Mouse (Mus musculus) MEL (cell line): ENCODE measurements around the gene Gm13694.
"Not testable (repeated sequence)": the region's sequence is repeated elsewhere in the genome, so short reads cannot be mapped to it uniquely, and the experiment has no call there.

Source experiments
- CTCF ChIP-seq, 3 experiments: IDR thresholded peaks in 2 of 3; conservative IDR thresholded peaks in 1 of 3; 2 replicates each; pipeline ENCODE4 v1.5.1; 2011 to 2012; ENCODE audit warnings: low read length in 3 of 3, low read depth in 2 of 3, mild to moderate bottlenecking in 2 of 3, improper control_type of control experiment in 1 of 3, inconsistent platforms in 1 of 3, mixed read lengths in 1 of 3, moderate library complexity in 1 of 3; ENCODE audit not compliant: control insufficient read depth in 1 of 3, insufficient read depth in 1 of 3, poor library complexity in 1 of 3, severe bottlenecking in 1 of 3
- EP300 ChIP-seq, 2 experiments: IDR thresholded peaks; 2 replicates each; pipeline ENCODE4 v1.6.1; 2011; ENCODE audit warnings: improper control_type of control experiment in 2 of 2, low read length in 2 of 2, low read depth in 1 of 2, mild to moderate bottlenecking in 1 of 2
- ETS1 ChIP-seq: IDR thresholded peaks from 2 replicates; pipeline ENCODE4 v1.6.1; 2012; ENCODE audit warnings: low read depth, mild to moderate bottlenecking, inconsistent platforms, low read length, improper control_type of control experiment, moderate library complexity
- KAT2A ChIP-seq: conservative IDR thresholded peaks from 2 replicates; pipeline ENCODE4 v1.6.1; 2012; ENCODE audit warnings: low read depth, low read length, improper control_type of control experiment, inconsistent platforms
- POLR2AphosphoS2 ChIP-seq: IDR thresholded peaks from 2 replicates; pipeline ENCODE4 v1.6.1; 2011; ENCODE audit warnings: low read length, improper control_type of control experiment
- POLR2AphosphoS5 ChIP-seq: IDR thresholded peaks from 2 replicates; pipeline ENCODE4 v1.6.1; 2012; ENCODE audit warnings: low read depth, borderline replicate concordance, mild to moderate bottlenecking, inconsistent platforms, low read length, moderate library complexity, mixed read lengths
- TCF12 ChIP-seq: IDR thresholded peaks from 2 replicates; pipeline ENCODE4 v1.6.1; 2014; ENCODE audit warnings: low read depth, mild to moderate bottlenecking, inconsistent platforms, low read length, improper control_type of control experiment, moderate library complexity
- ZNF384 ChIP-seq: IDR thresholded peaks from 2 replicates; pipeline ENCODE4 v1.6.1; 2012; ENCODE audit warnings: low read depth, mild to moderate bottlenecking, inconsistent platforms, low read length, improper control_type of control experiment

DNA sequence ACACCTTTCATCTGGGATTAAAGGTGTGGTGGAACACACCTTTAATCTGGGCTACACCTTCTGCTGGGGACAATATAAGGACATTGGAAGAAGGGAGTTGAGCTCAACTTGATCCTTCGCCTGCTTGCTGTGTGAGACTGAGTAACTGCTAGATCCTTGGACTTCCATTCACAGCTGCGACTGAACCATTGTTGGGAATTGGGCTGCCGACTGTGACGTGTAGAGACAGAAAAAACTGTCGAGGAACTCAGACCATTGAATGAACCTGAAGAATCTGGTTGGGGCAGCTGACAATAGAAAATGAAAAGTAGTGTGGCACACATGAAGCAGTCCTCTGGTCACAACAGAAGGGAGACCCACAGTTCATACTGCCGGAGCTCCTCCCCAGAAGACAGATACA is 11.7 kb upstream of the Gm13694 start, which contains the start of gene Gm13695:
- TF ChIP-seq EP300 (IDR thresholded peaks at IDR 0.05; ENCODE audit: low read depth in 1 of 2, low read length in 2 of 2); POLR2AphosphoS5; ETS1; KAT2A; TCF12; POLR2AphosphoS2; CTCF (IDR thresholded peaks at IDR 0.05 in 2 of 3, conservative IDR thresholded peaks at IDR 0.05 in 1 of 3; ENCODE audit: control insufficient read depth in 1 of 3, insufficient read depth in 1 of 3, low read depth in 2 of 3, low read length in 3 of 3, poor library complexity in 1 of 3, severe bottlenecking in 1 of 3); ZNF384: not testable (repeated sequence)
